Mouse (Mus musculus): ENCODE data around the gene Ssu72. TPM values are rescaled to one million over a fixed set of nuclear protein-coding genes. Genes with fewer than 3 reads are reported as not detected.
"Not testable (repeated sequence)": the region's sequence is repeated elsewhere in the genome, so short reads cannot be mapped to it uniquely, and the experiment has no call there.

The Ssu72 gene
- polyA plus RNA-seq, 1 experiment from 2014 or later: 144 TPM

GRCm38 (mm10) chr4:155687764-155688163 lies 16.8 kb upstream of the Ssu72 start:
- 91% methylated on average over 4 of the region's 4 CpGs for WGBS
- not testable (repeated sequence) for H3K27ac ChIP-seq; H3K4me3 ChIP-seq; H3K4me2 ChIP-seq (replicated peaks); H3K9me3 ChIP-seq (replicated peaks); H3K4me1 ChIP-seq; H3K27me3 ChIP-seq; H3K9ac ChIP-seq; ATAC-seq (ENCODE audit: low FRiP score); H3K36me3 ChIP-seq

- 84% methylated on average over 12 of the region's 12 CpGs for WGBS
- Histone ChIP-seq H3K27me3 (peaks cover 14% of the 10 kb centered on the region), H3K4me1 (peaks cover 12% of the 10 kb centered on the region), H3K27ac (no peak overlapping the region), H3K4me2 (replicated peaks) (no peak overlapping the region), H3K9ac (no peak overlapping the region), H3K9me3 (replicated peaks) (no peaks in the 10 kb centered on the region), H3K36me3 (no peaks in the 10 kb centered on the region), H3K4me3 (no peak overlapping the region)
- no peak for ATAC-seq (ENCODE audit: low FRiP score)
These were observed 13.8 kb upstream of the Ssu72 start for GRCm38 (mm10) chr4:155690571-155691375.

DNA sequence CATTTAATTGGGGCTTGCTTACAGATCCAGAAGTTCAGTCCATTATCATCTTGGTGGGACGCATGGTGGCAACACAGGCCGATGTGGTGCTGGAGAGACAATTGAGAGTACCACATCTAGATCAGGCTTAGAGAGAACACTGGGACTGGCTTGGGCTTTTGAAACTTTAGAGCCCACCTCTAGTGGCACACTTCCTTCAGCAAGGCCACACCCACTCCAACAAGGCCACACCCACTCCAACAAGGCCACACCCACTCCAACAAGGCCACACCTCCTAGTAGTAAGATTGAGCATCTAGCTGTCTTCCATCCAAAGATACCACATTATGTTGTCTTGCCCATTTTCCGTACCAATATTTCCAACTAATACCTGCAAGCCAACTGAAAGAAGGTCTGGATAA lies 12.2 kb upstream of the Ssu72 start:
- no peak overlapping the region for H3K27ac ChIP-seq
- H3K9me3 ChIP-seq (replicated peaks): no peaks in the 10 kb centered on the region
- no peak overlapping the region for H3K4me2 ChIP-seq (replicated peaks)
- no peak for ATAC-seq (ENCODE audit: low FRiP score)
- H3K27me3 ChIP-seq: peaks cover 23% of the 10 kb centered on the region
- WGBS: 95% methylated on average over 3 of the region's 3 CpGs
- no peaks in the 10 kb centered on the region for H3K36me3 ChIP-seq
- H3K4me1 ChIP-seq: peaks cover 21% of the 10 kb centered on the region
- H3K9ac ChIP-seq: no peak overlapping the region
- no peak overlapping the region for H3K4me3 ChIP-seq

DNA sequence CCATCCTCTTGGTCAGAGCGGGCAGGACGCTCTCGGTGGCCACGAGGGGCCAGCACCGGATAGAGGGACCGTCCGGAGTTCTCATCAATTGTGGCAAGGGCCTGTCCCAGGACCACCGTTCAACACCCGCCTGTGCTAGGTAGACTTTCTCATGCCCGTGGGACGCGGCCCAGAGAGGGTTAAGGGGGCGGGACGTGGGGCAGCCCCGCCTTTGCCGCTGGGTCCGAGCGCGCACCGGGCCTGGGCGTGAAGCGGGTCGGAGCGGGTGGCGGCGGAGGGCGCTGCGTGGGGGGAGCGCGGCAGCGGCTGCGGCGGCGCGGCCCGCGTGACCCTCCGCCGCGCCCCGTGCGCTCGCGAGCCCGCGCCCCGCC lies 10.5 kb upstream of the Ssu72 start, which contains the start of gene Fndc10:
TSS of gene Fndc10 (plus strand) at position 232 of the 371 bp plus-strand sequence.
- Histone ChIP-seq H3K27ac (peak within 1 kb of the TSS; percentile 89), H3K4me1 (peaks cover 21% of the 10 kb centered on the region), H3K36me3 (no peaks in the 10 kb centered on the region), H3K4me2 (replicated peaks) (peak within 1 kb of the TSS; percentile 89), H3K27me3 (peaks cover 25% of the 10 kb centered on the region), H3K9ac (peak within 1 kb of the TSS; percentile 84), H3K9me3 (replicated peaks) (no peaks in the 10 kb centered on the region), H3K4me3 (peak within 1 kb of the TSS; percentile 76)
- under 1% methylated on average over 38 of the region's 47 CpGs for WGBS
- peak; percentile 85 for ATAC-seq (ENCODE audit: low FRiP score)

DNA sequence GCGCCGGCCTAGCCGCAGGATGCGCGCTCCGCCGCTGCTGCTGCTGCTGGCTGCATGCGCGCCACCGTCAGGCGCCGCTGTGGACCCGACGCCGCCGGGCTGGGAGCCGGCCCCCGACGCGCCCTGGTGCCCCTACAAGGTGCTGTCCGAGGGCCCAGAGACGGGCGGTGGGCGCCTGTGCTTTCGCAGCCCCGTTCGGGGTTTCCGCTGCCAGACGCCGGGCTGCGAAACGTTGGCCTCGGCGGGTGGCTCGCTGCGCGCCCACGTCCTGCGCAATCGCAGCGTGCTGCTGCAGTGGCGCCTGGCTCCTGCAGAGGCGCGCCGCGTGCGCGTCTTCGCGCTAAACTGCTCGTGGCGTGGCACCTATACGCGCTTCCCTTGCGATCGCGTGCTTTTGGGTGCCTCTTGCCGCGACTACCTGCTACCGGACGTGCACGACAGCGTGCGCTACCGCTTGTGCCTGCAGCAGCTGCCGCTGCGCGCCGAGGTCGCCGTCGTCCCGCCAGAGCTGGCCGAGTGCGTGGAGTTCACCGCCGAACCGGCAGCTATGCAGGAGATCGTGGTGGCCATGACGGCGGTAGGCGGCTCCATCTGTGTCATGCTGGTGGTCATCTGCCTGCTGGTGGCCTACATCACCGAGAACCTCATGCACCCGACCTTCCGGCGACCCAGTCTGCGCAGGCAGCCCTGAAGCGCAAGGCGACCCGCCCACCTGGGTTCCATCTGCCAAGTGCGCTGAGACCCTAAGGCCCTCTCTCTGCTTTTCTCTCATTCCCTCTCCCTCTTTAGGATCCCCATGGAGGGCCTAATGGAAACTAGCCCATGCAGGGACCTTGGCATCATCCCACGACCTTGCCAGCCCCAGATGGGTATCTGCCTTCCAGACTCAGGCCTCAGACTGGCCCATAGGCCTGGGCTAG lies 9.9 kb upstream of the Ssu72 start:
- Histone ChIP-seq H3K36me3 (no peaks in the 10 kb centered on the region), H3K9ac (peak overlapping the region; percentile 84), H3K27ac (peak overlapping the region; percentile 89), H3K4me2 (replicated peaks) (peak overlapping the region; percentile 89), H3K27me3 (peaks cover 25% of the 10 kb centered on the region), H3K9me3 (replicated peaks) (no peaks in the 10 kb centered on the region), H3K4me3 (peak overlapping the region; percentile 76), H3K4me1 (peaks cover 21% of the 10 kb centered on the region)
- peak; percentile 76 for ATAC-seq (ENCODE audit: low FRiP score)
- 1% methylated on average over 90 of the region's 92 CpGs for WGBS

GRCm38 (mm10) chr4:155695531-155696062 lies 9.0 kb upstream of the Ssu72 start:
- no peak for ATAC-seq (ENCODE audit: low FRiP score)
- Histone ChIP-seq H3K9me3 (replicated peaks) (no peaks in the 10 kb centered on the region), H3K4me1 (peaks cover 21% of the 10 kb centered on the region), H3K9ac (peak overlapping the region; percentile 84), H3K27me3 (peaks cover 25% of the 10 kb centered on the region), H3K36me3 (no peaks in the 10 kb centered on the region), H3K4me3 (peak overlapping the region; percentile 76), H3K27ac (no peak overlapping the region), H3K4me2 (replicated peaks) (peak overlapping the region; percentile 89)
- 73% methylated on average over 4 of the region's 4 CpGs for WGBS

- Histone ChIP-seq H3K4me1 (peaks cover 21% of the 10 kb centered on the region), H3K4me3 (no peak overlapping the region), H3K36me3 (no peaks in the 10 kb centered on the region), H3K27me3 (peaks cover 25% of the 10 kb centered on the region), H3K27ac (no peak overlapping the region), H3K9me3 (replicated peaks) (no peaks in the 10 kb centered on the region), H3K4me2 (replicated peaks) (peak overlapping the region; percentile 89; the same call in 1 of the 2 replicates), H3K9ac (no peak overlapping the region)
- 75% methylated on average over 16 of the region's 16 CpGs for WGBS
- ATAC-seq (ENCODE audit: low FRiP score): no peak
These were observed 8.0 kb upstream of the Ssu72 start for GRCm38 (mm10) chr4:155696261-155697255.

DNA sequence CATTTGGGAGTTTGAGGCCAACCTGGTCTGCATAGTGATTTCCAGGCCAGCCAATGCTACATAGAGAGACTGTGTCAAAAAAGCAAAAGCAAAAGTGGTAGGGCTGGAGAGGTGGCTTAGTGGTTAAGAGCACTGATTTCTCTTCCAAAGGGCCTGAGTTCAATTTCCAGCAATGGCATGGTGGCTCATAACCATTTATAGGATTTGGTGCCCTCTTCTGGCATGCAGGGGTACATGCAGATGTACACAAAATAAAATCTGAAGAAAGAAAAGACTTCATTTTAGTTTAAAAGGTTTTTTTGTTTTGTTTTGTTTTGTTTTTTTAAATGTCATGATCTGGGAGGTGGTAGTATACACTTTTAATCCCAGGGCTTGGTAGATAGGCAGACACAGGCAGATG lies 4.2 kb upstream of the Ssu72 start:
- H3K9ac ChIP-seq: no peak overlapping the region
- H3K27me3 ChIP-seq: peaks cover 15% of the 10 kb centered on the region
- H3K9me3 ChIP-seq (replicated peaks): no peaks in the 10 kb centered on the region
- no peak for ATAC-seq (ENCODE audit: low FRiP score)
- no peaks in the 10 kb centered on the region for H3K36me3 ChIP-seq
- no peak overlapping the region for H3K4me2 ChIP-seq (replicated peaks)
- H3K4me3 ChIP-seq: no peak overlapping the region
- peaks cover 16% of the 10 kb centered on the region for H3K4me1 ChIP-seq
- no peak overlapping the region for H3K27ac ChIP-seq

DNA sequence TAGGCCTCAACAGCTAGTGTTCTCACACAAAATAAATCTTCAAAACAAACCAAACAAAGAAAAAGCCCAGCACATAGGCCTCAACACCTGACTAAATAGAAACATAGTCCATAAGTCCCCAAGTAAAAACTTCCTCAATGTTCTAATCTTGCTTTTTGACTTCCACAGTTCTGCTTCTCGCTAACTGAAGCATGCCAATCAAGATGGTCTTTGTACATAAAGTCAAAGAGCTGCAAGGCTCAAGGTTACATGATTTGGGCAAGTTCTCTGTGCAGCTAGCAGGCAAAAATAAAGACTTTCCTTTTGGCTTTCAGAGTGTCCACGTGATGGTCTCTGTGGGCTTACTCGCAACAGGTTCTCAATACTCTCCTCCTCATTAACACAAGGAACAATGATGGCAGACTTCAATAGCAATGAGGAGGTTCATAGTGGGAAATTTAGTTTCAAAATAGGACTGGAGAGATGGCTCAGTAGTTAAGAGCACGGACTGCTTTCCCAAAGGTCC lies 1.1 kb upstream of the Ssu72 start:
- no peak overlapping the region for H3K4me2 ChIP-seq (replicated peaks)
- no peaks in the 10 kb centered on the region for H3K36me3 ChIP-seq
- 95% methylated on average over 4 of the region's 4 CpGs for WGBS
- H3K9ac ChIP-seq: no peak overlapping the region
- no peaks in the 10 kb centered on the region for H3K27me3 ChIP-seq
- H3K4me1 ChIP-seq: peaks cover 12% of the 10 kb centered on the region
- H3K9me3 ChIP-seq (replicated peaks): no peaks in the 10 kb centered on the region
- H3K4me3 ChIP-seq: no peak overlapping the region
- no peak for ATAC-seq (ENCODE audit: low FRiP score)
- no peak overlapping the region for H3K27ac ChIP-seq

DNA sequence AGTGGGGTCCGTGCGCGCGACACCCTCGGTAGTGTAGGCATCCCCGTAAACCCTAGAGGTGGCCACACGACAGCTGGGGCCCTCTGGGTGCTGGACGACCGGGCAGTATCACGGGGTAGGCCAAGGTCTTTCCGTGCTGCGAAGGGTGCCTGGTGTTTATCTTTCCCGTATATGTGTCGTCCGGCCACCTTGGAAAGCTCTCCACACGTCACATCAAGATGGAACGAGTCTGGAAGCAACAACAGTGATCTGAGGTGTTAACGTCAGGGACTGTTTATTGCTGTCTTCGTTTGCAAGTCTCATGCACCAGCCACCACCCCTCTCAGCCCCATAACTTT lies 961 bp downstream of the Ssu72 start:
- peak overlapping the region; percentile 91 for H3K27ac ChIP-seq
- H3K9ac ChIP-seq: peak overlapping the region; percentile 89
- H3K4me1 ChIP-seq: peaks cover 17% of the 10 kb centered on the region
- peak overlapping the region; percentile 59 for H3K4me2 ChIP-seq (replicated peaks)
- H3K36me3 ChIP-seq: no peaks in the 10 kb centered on the region
- H3K27me3 ChIP-seq: no peaks in the 10 kb centered on the region
- ATAC-seq (ENCODE audit: low FRiP score): no peak
- peak overlapping the region; percentile 92 for H3K4me3 ChIP-seq
- WGBS: 0% methylated on average over 19 of the region's 19 CpGs
- no peaks in the 10 kb centered on the region for H3K9me3 ChIP-seq (replicated peaks)

DNA sequence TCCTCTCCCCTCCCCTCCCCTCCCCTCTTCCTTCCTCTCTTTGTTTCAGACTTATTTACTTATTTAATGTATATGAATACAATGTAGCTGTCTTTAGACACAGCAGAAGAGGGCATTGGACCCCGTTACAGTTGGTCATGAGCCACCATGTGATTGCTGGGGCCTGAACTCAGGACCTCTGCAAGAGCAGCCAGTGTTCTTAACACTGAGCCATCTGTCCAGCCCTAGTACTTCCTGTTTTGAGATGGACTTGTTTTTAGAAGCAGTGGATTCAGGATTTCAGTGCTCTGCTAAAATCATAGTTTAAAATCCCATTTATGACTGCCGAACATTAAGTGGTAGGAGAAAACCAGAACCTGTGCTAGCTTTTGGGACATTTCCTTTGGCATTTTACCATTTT lies 4.0 kb downstream of the Ssu72 start:
- no peaks in the 10 kb centered on the region for H3K9me3 ChIP-seq (replicated peaks)
- ATAC-seq (ENCODE audit: low FRiP score): no peak
- H3K9ac ChIP-seq: no peak overlapping the region
- H3K4me3 ChIP-seq: no peak overlapping the region
- no peak overlapping the region for H3K4me2 ChIP-seq (replicated peaks)
- no peaks in the 10 kb centered on the region for H3K27me3 ChIP-seq
- WGBS: 94% methylated on average over 2 of the region's 2 CpGs
- peaks cover 17% of the 10 kb centered on the region for H3K4me1 ChIP-seq
- no peak overlapping the region for H3K27ac ChIP-seq
- H3K36me3 ChIP-seq: no peaks in the 10 kb centered on the region
